Mouse (Mus musculus): ENCODE data around the gene Gpr132.

GRCm38 (mm10) chr12:112868178-112869087, at the start of gene Gpr132:
- TF ChIP-seq POLR2A (IDR thresholded peaks at IDR 0.05; ENCODE audit: low read depth, low read length) (no peak), CTCF (conservative IDR thresholded peaks at IDR 0.05; ENCODE audit: insufficient read depth, insufficient read length, low read depth, low read length) (no peak)

Data from kidney, adult 2 months (tissue).